In the genomic region with DNA sequence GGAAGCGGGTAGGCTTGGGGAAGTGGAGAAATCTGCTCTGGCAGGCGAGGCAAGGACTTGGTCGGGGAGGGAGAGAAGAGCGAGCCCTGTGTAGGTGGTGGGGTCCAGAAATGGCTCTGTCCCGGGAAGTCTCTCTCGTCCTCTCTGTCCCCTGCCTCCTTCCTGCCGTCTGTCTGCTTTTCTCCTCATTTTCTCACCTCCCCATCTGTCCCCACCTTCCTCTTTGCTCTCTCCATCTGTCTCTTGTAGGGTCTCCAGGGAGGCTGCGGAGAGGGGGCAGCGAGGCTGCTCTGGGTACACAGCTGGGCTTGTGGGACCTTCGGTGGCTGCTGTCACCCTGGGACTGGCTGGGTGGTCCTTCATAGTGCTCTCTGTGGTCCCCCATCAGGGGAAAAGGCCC, we compare ENCODE assay signal across 27 mouse cellular contexts. TPM values are rescaled to one million over a fixed set of nuclear protein-coding genes. Genes with fewer than 3 reads are reported as not detected.
A peak's percentile ranks its signal among the peaks of the same experiment; 100 is the strongest.
DNase-seq lines count a peak whose midpoint lies in the region; ATAC-seq lines count a peak whose summit lies in the region.
"Had no signal": no experiment of that assay in that cellular context is flagged by ENCODE, and none has a peak within 500 bp of the region (broad histone marks: within the 10 kb centered on the region; RNA-seq: fewer than 3 reads in every experiment).

No protein-coding gene starts in this region.

- H3K36me3 ChIP-seq in hindbrain, embryonic 13.5 days = no peaks in the 10 kb centered on the region
- H3K36me3 ChIP-seq in hindbrain, embryonic 14.5 days (replicated peaks; ENCODE audit: control insufficient read depth, insufficient read depth) = no peaks in the 10 kb centered on the region
- H3K36me3 ChIP-seq in embryonic facial prominence, embryonic 13.5 days = no peaks in the 10 kb centered on the region
- no peaks in the 10 kb centered on the region for H3K36me3 ChIP-seq in forebrain, embryonic 15.5 days
- no peaks in the 10 kb centered on the region for H3K36me3 ChIP-seq in midbrain, embryonic 15.5 days (replicated peaks)
- H3K36me3 ChIP-seq: embryonic facial prominence, embryonic 15.5 days; G1E; heart, embryonic 10.5 days; limb, embryonic 15.5 days; neural tube, embryonic 15.5 days had no signal

- WGBS in hindbrain, embryonic 13.5 days = 34% methylated on average over 10 of the region's 10 CpGs
- WGBS in hindbrain, embryonic 14.5 days = 31% methylated on average over 10 of the region's 10 CpGs
- 42% methylated on average over 10 of the region's 10 CpGs for WGBS in embryonic facial prominence, embryonic 13.5 days
- 25% methylated on average over 10 of the region's 10 CpGs for WGBS in forebrain, embryonic 15.5 days
- 47% methylated on average over 10 of the region's 10 CpGs for WGBS in midbrain, embryonic 15.5 days

- H3K4me3 ChIP-seq in hindbrain, embryonic 13.5 days = no peak overlapping the region
- no peak overlapping the region for H3K4me3 ChIP-seq in hindbrain, embryonic 14.5 days (replicated peaks; ENCODE audit: low read length)
- H3K4me3 ChIP-seq in embryonic facial prominence, embryonic 13.5 days = no peak overlapping the region
- no peak overlapping the region for H3K4me3 ChIP-seq in forebrain, embryonic 15.5 days
- no peak overlapping the region for H3K4me3 ChIP-seq in midbrain, embryonic 15.5 days
- H3K4me3 ChIP-seq: embryonic facial prominence, embryonic 15.5 days; heart, embryonic 10.5 days; left cerebral cortex, adult 2 months; limb, embryonic 15.5 days; megakaryocyte, embryonic 14.5 days; myocyte; neural tube, embryonic 15.5 days had no signal

- H3K9me3 ChIP-seq in hindbrain, embryonic 13.5 days = no peaks in the 10 kb centered on the region
- H3K9me3 ChIP-seq in hindbrain, embryonic 14.5 days (ENCODE audit: control insufficient read depth, low read length) = no peaks in the 10 kb centered on the region
- no peaks in the 10 kb centered on the region for H3K9me3 ChIP-seq in embryonic facial prominence, embryonic 13.5 days
- H3K9me3 ChIP-seq in forebrain, embryonic 15.5 days = no peaks in the 10 kb centered on the region
- H3K9me3 ChIP-seq in midbrain, embryonic 15.5 days = no peaks in the 10 kb centered on the region
- H3K9me3 ChIP-seq: embryonic facial prominence, embryonic 15.5 days; G1E; heart, embryonic 10.5 days; limb, embryonic 15.5 days; neural tube, embryonic 15.5 days had no signal

- no peak for ATAC-seq in hindbrain, embryonic 13.5 days (ENCODE audit: low FRiP score)
- ATAC-seq in hindbrain, embryonic 14.5 days (ENCODE audit: low FRiP score) = no peak
- no peak for ATAC-seq in embryonic facial prominence, embryonic 13.5 days (ENCODE audit: insufficient number of reproducible peaks, insufficient read depth, low FRiP score, low TSS enrichment, low read depth)
- no peak; the same call in 1 of the 2 replicates for ATAC-seq in forebrain, embryonic 15.5 days (replicated peaks)
- ATAC-seq in midbrain, embryonic 15.5 days (replicated peaks) = no peak
- ATAC-seq: Patski had no signal

- no peak overlapping the region for H3K4me2 ChIP-seq in hindbrain, embryonic 13.5 days
- H3K4me2 ChIP-seq in hindbrain, embryonic 14.5 days (replicated peaks) = no peak overlapping the region
- H3K4me2 ChIP-seq in embryonic facial prominence, embryonic 13.5 days = no peak overlapping the region
- H3K4me2 ChIP-seq in forebrain, embryonic 15.5 days (replicated peaks) = no peak overlapping the region
- H3K4me2 ChIP-seq in midbrain, embryonic 15.5 days = no peak overlapping the region
- H3K4me2 ChIP-seq: embryonic facial prominence, embryonic 15.5 days; limb, embryonic 15.5 days; lung, embryonic 14.5 days; neural tube, embryonic 15.5 days had no signal

- H3K4me1 ChIP-seq in hindbrain, embryonic 13.5 days (replicated peaks) = peaks cover 63% of the 10 kb centered on the region
- peaks cover 27% of the 10 kb centered on the region for H3K4me1 ChIP-seq in hindbrain, embryonic 14.5 days (replicated peaks; ENCODE audit: control insufficient read depth, insufficient read depth, low read length)
- H3K4me1 ChIP-seq in embryonic facial prominence, embryonic 13.5 days = peaks cover 51% of the 10 kb centered on the region
- peaks cover 53% of the 10 kb centered on the region for H3K4me1 ChIP-seq in forebrain, embryonic 15.5 days
- H3K4me1 ChIP-seq in midbrain, embryonic 15.5 days = peaks cover 26% of the 10 kb centered on the region

- H3K27ac ChIP-seq in hindbrain, embryonic 13.5 days = peak overlapping the region; percentile 35; the same call in 1 of the 2 replicates
- no peak overlapping the region for H3K27ac ChIP-seq in hindbrain, embryonic 14.5 days
- H3K27ac ChIP-seq in embryonic facial prominence, embryonic 13.5 days = 0 out of 2 replicates have a peak overlapping the region, but pooled peaks have one; percentile 22
- H3K27ac ChIP-seq in forebrain, embryonic 15.5 days (replicated peaks) = peak overlapping the region; percentile 77
- H3K27ac ChIP-seq in midbrain, embryonic 15.5 days = 0 out of 2 replicates have a peak overlapping the region, but pooled peaks have one; percentile 27
- H3K27ac ChIP-seq: embryonic facial prominence, embryonic 15.5 days; heart, embryonic 10.5 days; kidney, postnatal 0 days; left cerebral cortex, adult 2 months; limb, embryonic 15.5 days; liver, embryonic 14.5 days; neural tube, embryonic 15.5 days had no signal

- no peak for DNase-seq in hindbrain, embryonic 14.5 days (ENCODE audit: low spot score)
- no peak for DNase-seq in thymus, postnatal 0 days (ENCODE audit: low spot score)
- DNase-seq in embryo, embryonic 10 days (ENCODE audit: low spot score) = no peak
- DNase-seq: adrenal gland, adult 2 months; cerebellum, adult 2 months; cerebellum, postnatal 25 days; embryo, embryonic 11 days; gastrocnemius, postnatal 10 days; heart, postnatal 4 days; kidney, adult 2 months; lung, embryonic 14.5 days; lung, postnatal 36 days had no signal

- no peaks in the 10 kb centered on the region for H3K27me3 ChIP-seq in hindbrain, embryonic 13.5 days
- no peaks in the 10 kb centered on the region for H3K27me3 ChIP-seq in hindbrain, embryonic 14.5 days (ENCODE audit: control insufficient read depth, insufficient read depth, low read length)
- H3K27me3 ChIP-seq in embryonic facial prominence, embryonic 13.5 days = no peaks in the 10 kb centered on the region
- no peaks in the 10 kb centered on the region for H3K27me3 ChIP-seq in forebrain, embryonic 15.5 days
- no peaks in the 10 kb centered on the region for H3K27me3 ChIP-seq in midbrain, embryonic 15.5 days (replicated peaks)
- H3K27me3 ChIP-seq: embryonic facial prominence, embryonic 15.5 days; limb, embryonic 15.5 days; neural tube, embryonic 15.5 days; Patski had no signal

- H3K9ac ChIP-seq in hindbrain, embryonic 13.5 days = no peak overlapping the region
- H3K9ac ChIP-seq in hindbrain, embryonic 14.5 days = no peak overlapping the region
- no peak overlapping the region for H3K9ac ChIP-seq in embryonic facial prominence, embryonic 13.5 days
- H3K9ac ChIP-seq in forebrain, embryonic 15.5 days (replicated peaks) = no peak overlapping the region
- H3K9ac ChIP-seq in midbrain, embryonic 15.5 days = no peak overlapping the region
- H3K9ac ChIP-seq: embryonic facial prominence, embryonic 15.5 days; limb, embryonic 15.5 days; liver, embryonic 14.5 days; lung, embryonic 14.5 days; neural tube, embryonic 15.5 days had no signal

RNA-seq across cellular contexts. Expression of gene Elfn1, which starts 18.4 kb away (rescaled TPM):
- 1.3 and 1.4 TPM in 2 replicates for polyA plus RNA-seq in hindbrain, embryonic 13.5 days (2015; fragmentation: Nextera tagmentation; extraction: Ambion mirVana)
- 3.5 and 5.0 TPM in 2 replicates for polyA plus RNA-seq in hindbrain, embryonic 14.5 days (2014; fragmentation: Nextera tagmentation; extraction: Ambion mirVana)
- 1.4 TPM in 2 replicates for polyA plus RNA-seq in embryonic facial prominence, embryonic 13.5 days (2015; fragmentation: Nextera tagmentation; extraction: Ambion mirVana)
- 2.4 and 2.6 TPM in 2 replicates for polyA plus RNA-seq in forebrain, embryonic 15.5 days (2015; fragmentation: Nextera tagmentation; extraction: Ambion mirVana)
- 2.7 and 4.3 TPM in 2 replicates for polyA plus RNA-seq in midbrain, embryonic 15.5 days (2015; fragmentation: Nextera tagmentation; extraction: Ambion mirVana)
- polyA plus RNA-seq in thymus, postnatal 0 days (2015; fragmentation: Nextera tagmentation; extraction: Ambion mirVana) = 0.21 and 0.35 TPM in 2 replicates
- polyA plus RNA-seq: G1E had no signal
